Mouse (Mus musculus): ENCODE results near the gene Gm11009.
"Not testable (repeated sequence)": the region's sequence is repeated elsewhere in the genome, so short reads cannot be mapped to it uniquely, and the experiment has no call there.

Gm11009 gene

DNA sequence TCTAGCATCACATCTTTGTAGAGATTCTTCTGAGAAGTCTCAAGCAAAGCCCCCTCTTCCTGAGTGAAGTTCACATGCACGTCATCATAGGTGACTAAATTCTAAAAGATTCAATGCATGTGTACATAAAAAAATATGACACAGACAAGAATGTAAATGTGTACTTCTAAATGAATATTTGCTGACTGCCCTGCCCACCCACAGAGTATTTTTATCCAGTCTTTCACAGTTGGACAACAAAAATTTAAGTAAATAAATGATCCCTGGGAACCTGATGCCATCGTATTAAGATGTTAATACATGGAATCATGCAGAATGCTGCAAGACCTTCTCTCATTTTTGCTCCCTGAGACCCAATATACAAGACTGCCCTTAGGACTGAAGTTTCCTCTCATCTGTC is at the start of gene Gm11009:
Gm11009 (minus strand) TSS at position 101 of the 400 bp plus-strand sequence.
- in situ Hi-C loops (cut with MboI, MseI): not testable (repeated sequence)
